Mouse (Mus musculus): ENCODE results near the gene Nav2. TPM values are rescaled to one million over a fixed set of nuclear protein-coding genes. Genes with fewer than 3 reads are reported as not detected.

Nav2 gene
- polyA plus RNA-seq, 1 experiment = 28.3 TPM

GRCm38 (mm10) chr7:49639864-49640708, 731.6 kb downstream of the Nav2 start:
- no peak for DNase-seq (ENCODE audit: low read depth)
- TF ChIP-seq POLR2A (IDR thresholded peaks at IDR 0.05; ENCODE audit: borderline replicate concordance, extremely low read depth, insufficient read depth, insufficient read length, poor library complexity, severe bottlenecking) = no peak

GRCm38 (mm10) chr7:49640709-49641305, 732.3 kb downstream of the Nav2 start:
- no peak for TF ChIP-seq POLR2A (IDR thresholded peaks at IDR 0.05; ENCODE audit: borderline replicate concordance, extremely low read depth, insufficient read depth, insufficient read length, poor library complexity, severe bottlenecking)
- no peak for TF ChIP-seq CTCF (IDR thresholded peaks at IDR 0.05; ENCODE audit: borderline replicate concordance, extremely low read depth, insufficient read depth, insufficient read length)
- DNase-seq (ENCODE audit: low read depth) = peak; percentile 82

Other genes with a start within 250 kb of the Nav2 start
- gene Zdhhc13, start 119.7 kb upstream of the Nav2 start, polyA plus RNA-seq (2012; rRNA removed) = 33.5 and 45.8 TPM in 2 replicates
- gene Csrp3, start 60.7 kb upstream of the Nav2 start, polyA plus RNA-seq (2012; rRNA removed) = 0.19 TPM in 1 of 2 replicates, not detected in the other
- gene E2f8, start 27.1 kb upstream of the Nav2 start, polyA plus RNA-seq (2012; rRNA removed) = 5.7 and 7.6 TPM in 2 replicates